Mouse (Mus musculus): ENCODE results near the gene Nck1.

GRCm38 (mm10) chr9:100488969-100489368 is 57.0 kb downstream of the Nck1 start:
- TF ChIP-seq GATA1 (IDR thresholded peaks at IDR 0.05; ENCODE audit: low read length) (no peak), TAL1 (IDR thresholded peaks at IDR 0.05; ENCODE audit: low read length) (no peak)
